In genomic region chr5:144368661-144369205, GRCm38 (mm10) we compare ENCODE assay signal across 22 mouse cellular contexts. TPM values are rescaled to one million over a fixed set of nuclear protein-coding genes. Genes with fewer than 3 reads are reported as not detected.
DNase-seq lines count a peak whose midpoint lies in the region; TF ChIP-seq lines count a peak whose summit lies in the region.
"Had no signal": no experiment of that assay in that cellular context is flagged by ENCODE, and none has a peak within 500 bp of the region (broad histone marks: within the 10 kb centered on the region; RNA-seq: fewer than 3 reads in every experiment).

No protein-coding gene starts in this region.

- no peaks in the 10 kb centered on the region for H3K36me3 ChIP-seq in heart, adult 2 months (ENCODE audit: control insufficient read depth, insufficient read depth, low read length)
- no peaks in the 10 kb centered on the region for H3K36me3 ChIP-seq in kidney, adult 2 months (ENCODE audit: control insufficient read depth, insufficient read depth, low read length)
- H3K36me3 ChIP-seq: embryonic facial prominence, embryonic 15.5 days; forebrain, embryonic 15.5 days; hindbrain, embryonic 13.5 days had no signal

- DNase-seq in heart, adult 8-10 months (ENCODE audit: low spot score), result peak; percentile 43
- no peak for DNase-seq in heart, adult 2 months
- DNase-seq in kidney, adult 2 months, result peak; percentile 39
- DNase-seq in kidney, postnatal 10 days, result no peak
- peak; percentile 85 for DNase-seq in NIH3T3 (ENCODE audit: low read depth)
- DNase-seq in fibroblast of lung, adult 2 months (ENCODE audit: low read depth), result peak; percentile 54
- DNase-seq in lung, postnatal 4 days, result no peak
- DNase-seq: adrenal gland, adult 2 months; adrenal gland, postnatal 25 days; cerebellum, adult 18-20 months; cerebellum, adult 9-11 months; cerebellum, postnatal 36 days; gastrocnemius, postnatal 36 days; kidney, adult 8-10 months had no signal

- 59% methylated on average over 9 of the region's 9 CpGs for WGBS in heart, adult 2 months
- 51% methylated on average over 9 of the region's 9 CpGs for WGBS in kidney, adult 2 months

- no peak for TF ChIP-seq CTCF in heart, adult 2 months (IDR thresholded peaks at IDR 0.05)
- no peak for TF ChIP-seq CTCF in kidney, adult 2 months (conservative IDR thresholded peaks at IDR 0.05; ENCODE audit: insufficient read depth, insufficient read length, low read depth, low read length)

- no peak for TF ChIP-seq EP300 in heart, adult 2 months (IDR thresholded peaks at IDR 0.05; ENCODE audit: insufficient read depth, low read depth, low read length)

- no peaks in the 10 kb centered on the region for H3K79me2 ChIP-seq in heart, adult 2 months (replicated peaks; ENCODE audit: control insufficient read depth, insufficient read depth, low read length)

- H3K9ac ChIP-seq in heart, adult 2 months (ENCODE audit: low read depth, low read length), result no peak overlapping the region
- H3K9ac ChIP-seq: embryonic facial prominence, embryonic 15.5 days; forebrain, embryonic 15.5 days; hindbrain, embryonic 13.5 days had no signal

- no peak overlapping the region for H3K27ac ChIP-seq in heart, adult 2 months
- H3K27ac ChIP-seq in kidney, adult 2 months (ENCODE audit: insufficient read depth, low read depth, low read length), result no peak overlapping the region
- H3K27ac ChIP-seq: embryonic facial prominence, embryonic 15.5 days; forebrain, embryonic 15.5 days; hindbrain, embryonic 13.5 days; hindbrain, postnatal 0 days had no signal

- intact Hi-C loops in heart, adult 2 months (cut with DNase I), result no loop called here

- no peak for TF ChIP-seq POLR2A in heart, adult 2 months (IDR thresholded peaks at IDR 0.05; ENCODE audit: insufficient read depth, low read depth, low read length)
- no peak for TF ChIP-seq POLR2A in kidney, adult 2 months (IDR thresholded peaks at IDR 0.05; ENCODE audit: low read depth, low read length)

- H3K4me1 ChIP-seq in heart, adult 2 months (ENCODE audit: control insufficient read depth, insufficient read depth, low read length), result peaks cover 3% of the 10 kb centered on the region; the same call in 1 of the 2 replicates
- 0 out of 2 replicates have a peak, but pooled peaks cover 2% of the 10 kb centered on the region for H3K4me1 ChIP-seq in kidney, adult 2 months (ENCODE audit: control insufficient read depth, insufficient read depth, low read length)
- H3K4me1 ChIP-seq: embryonic facial prominence, embryonic 15.5 days; forebrain, embryonic 15.5 days; hindbrain, embryonic 13.5 days had no signal

- no peaks in the 10 kb centered on the region for H3K27me3 ChIP-seq in heart, adult 2 months (ENCODE audit: control insufficient read depth, insufficient read depth, low read length)
- no peaks in the 10 kb centered on the region for H3K27me3 ChIP-seq in kidney, adult 2 months (replicated peaks; ENCODE audit: control insufficient read depth, insufficient read depth, low read length)
- H3K27me3 ChIP-seq: embryonic facial prominence, embryonic 15.5 days; forebrain, embryonic 15.5 days; hindbrain, embryonic 13.5 days; Patski had no signal

- H3K4me3 ChIP-seq in heart, adult 2 months, result no peak overlapping the region
- H3K4me3 ChIP-seq in kidney, adult 2 months (ENCODE audit: insufficient read depth, low read depth, low read length), result no peak overlapping the region
- H3K4me3 ChIP-seq: embryonic facial prominence, embryonic 15.5 days; erythroblast, embryonic 14.5 days; forebrain, embryonic 15.5 days; hindbrain, embryonic 13.5 days had no signal

RNA-seq across cellular contexts. Expression of gene Baiap2l1, which starts 10.8 kb away (rescaled TPM):
- total RNA-seq in heart, adult 8-10 months (2022), result 10 to 100 TPM in 1 of 4 experiments, 1 to 10 TPM in 3; 6.4 to 10.6 (median 8.3) TPM
- total RNA-seq in heart, adult 2 months (2021), result 1 to 10 TPM; 4.5 to 5.3 TPM
- 6.7 and 7.2 TPM in 2 replicates for polyA plus RNA-seq in heart, adult 2 months (2012; rRNA removed)
- polyA plus RNA-seq in kidney, adult 2 months (2012; rRNA removed), result 10.7 and 10.8 TPM in 2 replicates
- total RNA-seq: hematopoietic stem cell, adult 5-6 weeks; MEL had no signal
- polyA plus RNA-seq: erythroblast, embryonic 14.5 days had no signal

Comparison
In these comparisons a context has a peak if more than half of its experiments do, and no peak if none do; other contexts are left out.
1. DNase-seq: peak in heart, adult 8-10 months (single experiment), kidney, adult 2 months (single experiment), NIH3T3 (single experiment) and fibroblast of lung, adult 2 months (single experiment); none in heart, adult 2 months (0 of 2), kidney, postnatal 10 days (single experiment) and lung, postnatal 4 days (0 of 2).